Mouse (Mus musculus) heart, embryonic 15.5 days (tissue): ENCODE results near the gene Gemin4. TPM values are rescaled to one million over a fixed set of nuclear protein-coding genes. Genes with fewer than 3 reads are reported as not detected.
A peak's percentile ranks its signal among the peaks of the same experiment; 100 is the strongest.

Experiments used
- ATAC-seq: fragments of 200-750 bp; cut with Nextera tagmentation; replicated peaks from 2 replicates; pipeline ENCODE4 v1.8.0; 2017; ENCODE audit warnings: low read depth, moderate TSS enrichment; ENCODE audit not compliant: insufficient number of reproducible peaks, insufficient read depth, low FRiP score
- H3K27ac ChIP-seq: fragments of 300-500 bp; sonication (generic); 2 replicates; pipeline ENCODE4 v1.5.1; 2015; ENCODE audit warnings: mild to moderate bottlenecking, inconsistent platforms
- H3K27me3 ChIP-seq: fragments of 300-500 bp; sonication (generic); 2 replicates; pipeline ENCODE4 v1.6.1; 2015; ENCODE audit warnings: inconsistent platforms
- H3K36me3 ChIP-seq: fragments of 300-500 bp; sonication (generic); 2 replicates; pipeline ENCODE4 v1.6.1; 2015; ENCODE audit warnings: mild to moderate bottlenecking, inconsistent platforms
- H3K4me1 ChIP-seq: fragments of 300-500 bp; sonication (generic); replicated peaks from 2 replicates; pipeline ENCODE4 v1.6.1; 2015; ENCODE audit warnings: inconsistent platforms
- H3K4me2 ChIP-seq: fragments of 300-500 bp; sonication (generic); 2 replicates; pipeline ENCODE4 v1.6.1; 2015; ENCODE audit warnings: inconsistent platforms, mild to moderate bottlenecking, moderate library complexity
- H3K4me3 ChIP-seq: fragments of 300-500 bp; sonication (generic); 2 replicates; pipeline ENCODE4 v1.5.1; 2015; ENCODE audit warnings: mild to moderate bottlenecking, inconsistent platforms
- H3K9ac ChIP-seq: fragments of 300-500 bp; sonication (generic); 2 replicates; pipeline ENCODE4 v1.6.1; 2015; ENCODE audit warnings: mild to moderate bottlenecking, inconsistent platforms
- H3K9me3 ChIP-seq: fragments of 300-500 bp; sonication (generic); replicated peaks from 2 replicates; pipeline ENCODE4 v1.6.1; 2016; ENCODE audit warnings: inconsistent platforms
- WGBS: fragments of 180-500 bp; shearing (Covaris S2); methylation state at CpG from one replicate; pipeline ENCODE4 v1.1.7; 2015; ENCODE audit warnings: mixed read lengths; 5-methylcytosine and 5-hydroxymethylcytosine counted together
- polyA plus RNA-seq: library from polyadenylated mRNA; unstranded; fragments of >200 nt; fragmentation: Nextera tagmentation; extraction: Ambion mirVana; gene quantifications from 2 replicates; pipeline ENCODE4 v1.2.1, GENCODE M21; 2015

Gemin4 gene
- polyA plus RNA-seq, 1 experiment from 2014 or later, result 15.1 TPM

DNA sequence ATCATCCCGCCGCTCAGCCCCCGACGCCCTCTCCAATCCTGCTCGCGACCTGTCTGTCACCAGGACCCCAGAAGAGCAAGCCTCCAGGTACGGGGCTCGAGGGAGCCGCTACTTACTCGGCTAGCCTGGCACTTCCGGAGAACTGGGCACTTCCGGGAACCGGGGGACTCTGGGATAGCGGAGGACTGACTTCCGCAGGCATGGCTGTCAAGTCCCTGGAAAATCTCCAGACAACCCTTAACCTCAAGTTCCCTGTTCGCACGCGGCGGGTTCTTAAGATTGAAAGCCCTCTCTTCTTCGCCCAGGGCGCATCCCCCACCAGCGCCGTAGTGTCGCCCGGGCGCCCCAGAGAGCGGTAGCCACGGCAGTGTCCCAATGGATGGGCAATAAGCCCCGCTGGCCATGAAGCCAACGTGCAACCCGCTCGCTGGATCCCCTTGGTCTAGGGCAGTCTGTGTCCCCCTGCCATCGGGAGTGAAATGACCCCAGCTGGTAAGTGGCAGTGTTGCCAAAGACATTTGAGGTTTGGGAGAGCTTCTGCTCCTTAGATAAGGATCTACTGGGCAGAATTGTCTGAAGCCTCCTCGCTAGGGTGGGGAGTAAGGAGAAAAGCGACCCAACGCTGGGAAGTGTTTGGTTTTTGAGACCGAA is 37.8 kb downstream of the Gemin4 start, which contains the start of the genes Vps53 and Fam57a:
Gene Vps53 (minus strand): TSS at position 153 of the 651 bp plus-strand sequence.
Gene Fam57a (plus strand): TSS at position 177 of the 651 bp plus-strand sequence.
- Histone ChIP-seq H3K4me1 (peaks cover 11% of the 10 kb centered on the region), H3K4me3 (peak within 1 kb of the TSS; percentile 93), H3K4me2 (peak within 1 kb of the TSS; percentile 94), H3K36me3 (peaks cover 2% of the 10 kb centered on the region), H3K9ac (peak within 1 kb of the TSS; percentile 73), H3K27ac (peak within 1 kb of the TSS; percentile 71), H3K27me3 (no peaks in the 10 kb centered on the region), H3K9me3 (no peaks in the 10 kb centered on the region)
- under 1% methylated on average over 37 of the region's 37 CpGs for WGBS
- peak; percentile 89 for ATAC-seq

GRCm38 (mm10) chr11:76178726-76179494 is 38.6 kb downstream of the Gemin4 start:
- peak overlapping the region; percentile 94 for H3K4me2 ChIP-seq
- 1% methylated on average over 28 of the region's 28 CpGs for WGBS
- H3K9me3 ChIP-seq, result no peaks in the 10 kb centered on the region
- peaks cover 11% of the 10 kb centered on the region for H3K4me1 ChIP-seq
- peak overlapping the region; percentile 93 for H3K4me3 ChIP-seq
- H3K27ac ChIP-seq, result peak overlapping the region; percentile 71
- H3K36me3 ChIP-seq, result peaks cover 5% of the 10 kb centered on the region
- peak overlapping the region; percentile 73 for H3K9ac ChIP-seq
- H3K27me3 ChIP-seq, result no peaks in the 10 kb centered on the region
- peak; percentile 70 for ATAC-seq

DNA sequence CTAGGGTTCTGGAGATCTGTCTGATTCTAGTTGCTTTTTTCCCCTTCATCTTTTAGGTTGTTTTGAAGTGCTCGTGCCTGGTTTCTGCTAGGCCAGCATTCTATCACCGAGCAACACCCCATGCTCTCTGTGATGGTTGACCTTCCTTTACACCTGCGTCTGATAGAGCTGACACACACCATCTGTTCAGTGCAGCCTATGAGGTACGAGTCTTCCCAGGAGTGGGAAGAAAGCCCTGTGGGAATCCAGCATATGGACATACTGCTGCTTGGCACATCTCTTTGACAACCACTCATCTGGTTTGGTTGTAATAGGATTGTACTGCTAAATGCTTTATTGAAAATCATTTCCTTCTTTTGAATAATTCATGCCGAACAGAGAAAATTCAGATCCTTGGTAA is 47.3 kb downstream of the Gemin4 start:
- Histone ChIP-seq H3K4me1 (peaks cover 3% of the 10 kb centered on the region; the same call in 1 of the 2 replicates), H3K4me2 (no peak overlapping the region), H3K4me3 (no peak overlapping the region), H3K9me3 (no peaks in the 10 kb centered on the region), H3K27me3 (no peaks in the 10 kb centered on the region), H3K36me3 (peaks cover 9% of the 10 kb centered on the region), H3K27ac (no peak overlapping the region), H3K9ac (no peak overlapping the region)
- WGBS, result 64% methylated on average over 5 of the region's 5 CpGs
- ATAC-seq, result no peak

- H3K4me1 ChIP-seq, result peaks cover 3% of the 10 kb centered on the region; the same call in 1 of the 2 replicates
- H3K27me3 ChIP-seq, result no peaks in the 10 kb centered on the region
- peaks cover 5% of the 10 kb centered on the region for H3K36me3 ChIP-seq
- no peak overlapping the region for H3K4me2 ChIP-seq
- H3K9ac ChIP-seq, result no peak overlapping the region
- no peak overlapping the region for H3K27ac ChIP-seq
- no peak for ATAC-seq
- H3K9me3 ChIP-seq, result no peaks in the 10 kb centered on the region
- WGBS, result 74% methylated on average over 3 of the region's 3 CpGs
- no peak overlapping the region for H3K4me3 ChIP-seq
Measured at GRCm38 (mm10) chr11:76168976-76169375, 48.5 kb downstream of the Gemin4 start.

GRCm38 (mm10) chr11:76167079-76167765 is 50.2 kb downstream of the Gemin4 start:
- no peaks in the 10 kb centered on the region for H3K9me3 ChIP-seq
- H3K9ac ChIP-seq, result no peak overlapping the region
- 24% methylated on average over 5 of the region's 5 CpGs for WGBS
- H3K27me3 ChIP-seq, result no peaks in the 10 kb centered on the region
- no peak overlapping the region for H3K27ac ChIP-seq
- H3K4me2 ChIP-seq, result no peak overlapping the region
- peaks cover 4% of the 10 kb centered on the region; the same call in 1 of the 2 replicates for H3K36me3 ChIP-seq
- no peak for ATAC-seq
- H3K4me1 ChIP-seq, result peaks cover 3% of the 10 kb centered on the region; the same call in 1 of the 2 replicates
- no peak overlapping the region for H3K4me3 ChIP-seq

- no peak for ATAC-seq
- Histone ChIP-seq H3K4me3 (no peak overlapping the region), H3K4me1 (peaks cover 3% of the 10 kb centered on the region; the same call in 1 of the 2 replicates), H3K9me3 (no peaks in the 10 kb centered on the region), H3K27me3 (no peaks in the 10 kb centered on the region), H3K27ac (no peak overlapping the region), H3K4me2 (no peak overlapping the region), H3K9ac (no peak overlapping the region), H3K36me3 (peaks cover 4% of the 10 kb centered on the region; the same call in 1 of the 2 replicates)
- WGBS, result 86% methylated on average over 4 of the region's 4 CpGs
Measured at GRCm38 (mm10) chr11:76166657-76167056, 50.8 kb downstream of the Gemin4 start.

Other genes with a start within 250 kb of the Gemin4 start
- 0.18 and 0.56 TPM in 2 replicates for gene 1700016K19Rik, start 217.8 kb downstream of the Gemin4 start, polyA plus RNA-seq
- gene Rflnb, start 189.9 kb downstream of the Gemin4 start, polyA plus RNA-seq, result 12.7 and 17.0 TPM in 2 replicates
- gene Vps53, start 38.0 kb downstream of the Gemin4 start, polyA plus RNA-seq, result 26.0 and 31.6 TPM in 2 replicates
- 19.9 and 24.0 TPM in 2 replicates for gene Fam57a, start 38.0 kb downstream of the Gemin4 start, polyA plus RNA-seq
- 0.95 and 1.0 TPM in 2 replicates for gene Dbil5, start 56 bp downstream of the Gemin4 start, polyA plus RNA-seq
- 22.7 and 24.8 TPM in 2 replicates for gene Mrm3, start 26.1 kb upstream of the Gemin4 start, polyA plus RNA-seq
- 111 and 116 TPM in 2 replicates for gene Glod4, start 26.1 kb upstream of the Gemin4 start, polyA plus RNA-seq
- 18.6 and 26.0 TPM in 2 replicates for gene Nxn, start 181.5 kb upstream of the Gemin4 start, polyA plus RNA-seq
- 79.9 and 84.9 TPM in 2 replicates for gene Timm22, start 189.3 kb upstream of the Gemin4 start, polyA plus RNA-seq